Mouse (Mus musculus) gastrocnemius, postnatal 10 days (tissue): ENCODE measurements around the gene Pomt2. TPM values are rescaled to one million over a fixed set of nuclear protein-coding genes. Genes with fewer than 3 reads are reported as not detected.

Source experiments
- total RNA-seq, 2 experiments: library from RNA; stranded (reverse); gene quantifications; 2 replicates each; pipeline ENCODE4 v1.2.3; 2021

Gene Pomt2
- total RNA-seq, 2 experiments from 2014 or later = 6.3 to 8.9 TPM

Other genes with a start within 250 kb of the Pomt2 start
- 10 to 100 TPM; 17.5 to 22.8 TPM for gene Cipc, start 200.9 kb downstream of the Pomt2 start, total RNA-seq
- gene Zdhhc22, start 157.5 kb downstream of the Pomt2 start, total RNA-seq = not detected
- gene Tmem63c, start 126.6 kb downstream of the Pomt2 start, total RNA-seq = under 1 TPM; 0.23 to 0.29 TPM
- under 1 TPM in 1 of 2 experiments, not detected in 1; 0.28 TPM for gene Ngb, start 45.4 kb downstream of the Pomt2 start, total RNA-seq
- 10 to 100 TPM; 47.1 to 49.6 TPM for gene Gstz1, start 803 bp downstream of the Pomt2 start, total RNA-seq
- gene Samd15, start 51.8 kb upstream of the Pomt2 start, total RNA-seq = under 1 TPM; 0.14 to 0.50 TPM
- gene Tmed8, start 52.5 kb upstream of the Pomt2 start, total RNA-seq = 1 to 10 TPM; 2.4 to 3.5 TPM
- under 1 TPM in 1 of 2 experiments, not detected in 1; 0.27 TPM for gene Noxred1, start 90.8 kb upstream of the Pomt2 start, total RNA-seq
- gene Vipas39, start 118.3 kb upstream of the Pomt2 start, total RNA-seq = 10 to 100 TPM; 12.1 to 14.5 TPM
- gene Ahsa1, start 118.5 kb upstream of the Pomt2 start, total RNA-seq = 100 to 1,000 TPM; 104 to 108 TPM
- not detected for gene Ism2, start 151.7 kb upstream of the Pomt2 start, total RNA-seq
- 10 to 100 TPM; 28.6 to 30.0 TPM for gene Sptlc2, start 240.4 kb upstream of the Pomt2 start, total RNA-seq